Mouse (Mus musculus): ENCODE measurements around the gene Cttn. TPM values are rescaled to one million over a fixed set of nuclear protein-coding genes. Genes with fewer than 3 reads are reported as not detected.

Cttn gene
- total RNA-seq, 4 experiments from 2014 or later, result 90.4 to 99.4 (median 94.2) TPM

DNA sequence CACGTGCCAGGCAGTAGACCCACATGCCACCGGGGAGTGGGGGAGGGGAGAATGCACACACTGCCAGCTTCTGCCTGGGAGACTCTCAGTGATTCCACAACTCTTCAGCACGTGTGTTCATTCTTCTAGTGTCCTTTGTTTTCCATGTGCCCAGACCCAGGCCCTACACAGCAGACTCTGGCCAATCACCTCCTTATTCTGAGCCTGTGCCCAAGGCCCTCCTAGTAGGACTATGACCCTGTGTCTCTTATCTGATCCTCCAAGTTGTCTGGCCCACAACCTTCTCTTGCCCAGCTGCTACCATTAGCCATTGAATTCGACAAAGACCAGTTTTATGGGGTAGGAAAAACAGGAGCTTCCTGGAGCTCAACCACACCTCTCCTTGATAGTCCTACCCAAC is 68.3 kb downstream of the Cttn start:
- no peak for DNase-seq (ENCODE audit: low spot score in 2 of 2)

DNA sequence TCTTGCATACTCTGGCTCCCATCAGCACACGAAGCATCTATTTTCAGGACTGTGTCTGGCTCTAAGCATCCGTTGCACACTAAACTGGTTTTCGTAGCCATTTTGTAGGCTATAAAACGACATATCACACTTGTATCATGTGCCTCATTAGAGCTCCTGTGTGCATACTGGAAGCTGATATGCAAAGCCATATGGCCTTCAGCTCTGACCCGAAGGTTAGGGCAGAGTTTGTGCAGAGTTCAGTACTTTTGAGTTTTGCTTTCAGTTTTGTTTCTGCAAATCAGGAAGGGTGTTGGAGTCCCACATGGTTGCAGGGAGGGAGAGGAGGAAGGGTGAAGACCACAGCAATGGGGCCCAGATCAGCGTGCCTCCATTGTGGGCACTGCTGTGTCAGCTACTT is 79.1 kb downstream of the Cttn start:
- no peak for DNase-seq (ENCODE audit: low spot score in 2 of 2)

- DNase-seq (ENCODE audit: low spot score in 2 of 2), result no peak
These were observed 80.1 kb downstream of the Cttn start for GRCm38 (mm10) chr7:144390676-144391075.

- no peak for DNase-seq (ENCODE audit: low spot score in 2 of 2)
These were observed 81.1 kb downstream of the Cttn start for GRCm38 (mm10) chr7:144389704-144390103.

GRCm38 (mm10) chr7:144387537-144387936 is 83.3 kb downstream of the Cttn start:
- no peak for DNase-seq (ENCODE audit: low spot score in 2 of 2)

Other genes with a start within 250 kb of the Cttn start
- 10 to 100 TPM; 33.1 to 41.0 (median 36.2) TPM for gene Ppfia1, start 82.7 kb upstream of the Cttn start, total RNA-seq (2022)
- 1 to 10 TPM; 2.8 to 3.6 (median 3.3) TPM for gene Fadd, start 111.5 kb upstream of the Cttn start, total RNA-seq (2022)